Mouse (Mus musculus) yolk sac, embryonic 10.5 days (tissue): ENCODE results near the gene Vps52.

Experiments
- DNase-seq: peaks from one replicate; pipeline ENCODE4 v3.0.0-alpha.2; 2017; ENCODE audit warnings: low spot score

Vps52 gene

GRCm38 (mm10) chr17:33955555-33956214 is at the start of gene Vps52, which contains the start of gene Rps18:
TSS of gene Vps52 (plus strand) at chr17:33955812.
TSS of gene Rps18 (minus strand) at chr17:33956001.
- DNase-seq = peak; percentile 95

GRCm38 (mm10) chr17:33908331-33909076 is 47.1 kb upstream of the Vps52 start:
- no peak for DNase-seq

DNA sequence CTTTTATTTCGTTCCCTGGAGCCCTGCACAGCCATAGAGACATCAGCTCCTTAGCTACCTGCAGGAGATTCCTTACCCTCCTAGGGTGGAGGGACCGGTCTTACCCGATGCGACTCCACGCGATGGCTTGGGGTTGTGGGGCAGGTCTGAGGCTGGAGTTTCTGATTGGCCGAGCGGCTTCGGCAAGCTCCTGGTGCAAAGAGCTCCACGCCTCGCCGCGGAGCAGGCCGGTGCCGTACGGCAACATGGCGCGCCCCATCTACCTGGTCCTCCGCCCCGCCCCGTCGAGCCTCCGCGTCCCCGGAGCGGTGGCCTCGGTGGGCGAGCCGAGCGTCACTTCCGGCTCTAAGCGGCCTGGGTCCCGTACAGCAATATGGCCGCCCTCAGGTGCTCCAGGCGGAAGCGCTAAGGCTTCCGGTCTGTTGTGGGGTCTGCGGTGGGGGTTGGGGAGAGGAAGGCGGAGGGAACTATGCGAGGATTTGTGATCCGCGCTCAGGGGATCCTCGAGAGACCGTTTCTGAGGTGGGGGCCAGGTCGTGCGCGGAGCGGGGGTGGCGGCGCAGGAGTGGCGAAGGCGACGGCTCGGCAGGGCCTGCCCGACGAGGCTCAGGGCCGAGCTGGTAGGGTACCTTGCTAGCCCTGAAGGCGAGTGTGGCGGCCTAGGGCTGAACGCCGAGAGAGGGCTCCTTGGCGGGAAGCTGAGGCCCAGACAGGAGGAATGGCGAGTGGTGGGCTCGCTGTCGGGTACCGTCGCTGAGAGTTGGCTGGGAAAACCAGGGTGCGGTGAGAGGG is 46.3 kb upstream of the Vps52 start, which contains the start of gene Daxx:
Gene Daxx (plus strand): TSS at position 338 of the 792 bp plus-strand sequence.
- peak; percentile 99 for DNase-seq

- DNase-seq = no peak
These were observed 45.8 kb upstream of the Vps52 start for GRCm38 (mm10) chr17:33909869-33910250.

DNA sequence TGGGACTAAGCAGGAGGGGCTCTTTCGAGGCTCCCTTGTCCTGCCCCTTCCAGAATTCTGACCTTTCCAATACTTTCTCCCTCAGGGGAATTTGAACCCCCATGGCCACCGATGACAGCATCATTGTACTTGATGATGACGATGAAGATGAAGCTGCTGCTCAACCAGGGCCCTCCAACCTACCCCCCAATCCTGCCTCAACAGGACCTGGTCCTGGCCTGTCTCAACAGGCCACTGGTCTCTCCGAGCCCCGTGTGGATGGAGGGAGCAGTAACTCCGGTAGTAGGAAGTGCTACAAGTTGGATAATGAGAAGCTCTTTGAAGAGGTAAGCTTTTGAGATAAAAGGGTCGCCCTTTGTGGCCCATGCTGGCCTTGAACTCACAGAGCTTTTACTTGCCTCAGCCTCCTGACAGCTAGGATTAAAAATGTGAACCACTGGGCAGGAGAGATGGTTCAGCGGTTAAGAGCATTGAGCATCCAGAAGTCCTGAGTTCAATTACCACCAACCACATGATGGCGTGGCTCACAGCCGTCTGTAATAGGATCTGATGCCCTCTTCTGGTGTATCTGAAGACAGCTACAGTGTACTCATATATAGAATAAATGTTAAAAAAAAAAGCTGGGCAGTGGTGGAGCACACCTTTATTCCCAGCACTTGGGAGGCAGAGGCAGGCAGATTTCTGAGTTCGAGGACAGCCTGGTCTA is 45.1 kb upstream of the Vps52 start:
- DNase-seq = no peak

- DNase-seq = no peak
These were observed 44.4 kb upstream of the Vps52 start for GRCm38 (mm10) chr17:33911052-33911812.

GRCm38 (mm10) chr17:33911813-33912414 is 43.7 kb upstream of the Vps52 start:
- DNase-seq = no peak

DNA sequence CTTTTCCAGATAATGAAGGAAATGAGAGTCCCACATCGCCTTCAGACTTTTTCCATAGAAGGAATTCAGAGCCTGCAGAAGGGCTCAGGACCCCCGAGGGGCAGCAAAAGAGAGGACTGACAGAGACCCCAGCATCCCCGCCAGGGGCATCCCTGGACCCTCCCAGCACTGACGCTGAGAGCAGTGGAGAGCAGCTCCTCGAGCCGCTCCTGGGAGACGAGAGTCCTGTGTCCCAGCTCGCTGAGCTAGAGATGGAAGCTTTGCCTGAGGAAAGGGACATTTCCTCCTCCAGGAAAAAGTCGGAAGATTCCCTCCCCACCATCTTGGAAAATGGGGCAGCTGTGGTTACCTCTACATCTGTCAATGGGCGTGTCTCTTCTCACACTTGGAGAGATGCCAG is 42.3 kb upstream of the Vps52 start:
- DNase-seq = no peak

GRCm38 (mm10) chr17:33913905-33914304 is 41.7 kb upstream of the Vps52 start:
- DNase-seq = no peak

- no peak for DNase-seq
These were observed 40.6 kb upstream of the Vps52 start for GRCm38 (mm10) chr17:33914969-33915391.

GRCm38 (mm10) chr17:33915671-33916250 is 39.9 kb upstream of the Vps52 start, which contains the start of the genes Tapbp and Zbtb22:
TSS of gene Tapbp (plus strand) at chr17:33915899.
TSS of gene Zbtb22 (plus strand) at chr17:33915904.
- peak; percentile 99 for DNase-seq

DNA sequence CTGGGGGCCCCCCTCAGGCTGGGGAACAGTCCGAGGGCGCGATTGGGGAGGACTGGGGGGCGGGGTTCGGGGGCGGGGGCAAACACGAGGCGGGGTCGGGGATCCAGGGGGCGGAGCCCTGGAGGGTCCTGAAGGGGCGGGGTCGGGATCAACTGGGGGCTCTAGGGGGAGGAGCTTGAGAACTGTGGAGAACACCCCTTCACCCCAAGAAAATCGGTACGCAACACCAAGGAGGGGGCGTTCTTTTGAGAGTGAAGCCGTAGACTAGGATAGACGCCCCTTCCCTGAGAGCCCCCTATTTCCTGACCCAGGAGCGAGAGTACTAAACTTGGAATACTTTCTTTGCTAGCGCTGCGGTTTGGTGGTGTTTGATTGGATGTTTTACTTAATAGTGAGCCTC is 39.3 kb upstream of the Vps52 start:
- no peak for DNase-seq

GRCm38 (mm10) chr17:33916847-33917655 is 38.6 kb upstream of the Vps52 start:
- DNase-seq = no peak

DNA sequence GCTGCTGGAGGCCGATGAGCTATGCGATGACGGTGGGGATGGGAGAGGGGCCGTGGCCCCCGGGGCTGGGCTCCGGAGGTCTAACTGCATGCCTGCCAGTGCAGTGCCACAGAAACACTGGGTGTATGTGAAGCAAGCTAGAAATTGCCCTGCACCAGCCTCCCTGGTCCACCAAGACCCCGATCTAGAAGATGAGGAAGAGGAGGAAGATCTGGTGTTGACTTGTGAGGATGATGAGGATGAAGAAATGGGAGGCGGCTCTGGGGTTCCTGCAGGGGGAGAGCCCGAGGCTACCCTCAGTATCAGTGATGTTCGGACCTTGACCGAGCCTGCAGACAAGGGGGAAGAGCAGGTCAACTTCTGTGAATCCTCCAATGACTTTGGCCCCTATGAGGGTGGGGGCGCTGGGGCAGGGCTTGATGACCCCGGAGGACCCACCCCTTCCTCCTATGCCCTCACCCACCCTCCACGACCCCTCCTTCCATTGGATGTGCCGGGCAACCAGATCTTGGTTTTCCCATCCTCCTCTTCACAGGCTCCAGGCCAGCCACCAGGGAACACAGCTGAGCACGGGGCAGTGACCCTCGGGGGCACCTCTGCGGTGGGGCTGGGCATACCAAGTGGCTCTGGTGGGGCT is 37.8 kb upstream of the Vps52 start:
- DNase-seq = no peak

DNA sequence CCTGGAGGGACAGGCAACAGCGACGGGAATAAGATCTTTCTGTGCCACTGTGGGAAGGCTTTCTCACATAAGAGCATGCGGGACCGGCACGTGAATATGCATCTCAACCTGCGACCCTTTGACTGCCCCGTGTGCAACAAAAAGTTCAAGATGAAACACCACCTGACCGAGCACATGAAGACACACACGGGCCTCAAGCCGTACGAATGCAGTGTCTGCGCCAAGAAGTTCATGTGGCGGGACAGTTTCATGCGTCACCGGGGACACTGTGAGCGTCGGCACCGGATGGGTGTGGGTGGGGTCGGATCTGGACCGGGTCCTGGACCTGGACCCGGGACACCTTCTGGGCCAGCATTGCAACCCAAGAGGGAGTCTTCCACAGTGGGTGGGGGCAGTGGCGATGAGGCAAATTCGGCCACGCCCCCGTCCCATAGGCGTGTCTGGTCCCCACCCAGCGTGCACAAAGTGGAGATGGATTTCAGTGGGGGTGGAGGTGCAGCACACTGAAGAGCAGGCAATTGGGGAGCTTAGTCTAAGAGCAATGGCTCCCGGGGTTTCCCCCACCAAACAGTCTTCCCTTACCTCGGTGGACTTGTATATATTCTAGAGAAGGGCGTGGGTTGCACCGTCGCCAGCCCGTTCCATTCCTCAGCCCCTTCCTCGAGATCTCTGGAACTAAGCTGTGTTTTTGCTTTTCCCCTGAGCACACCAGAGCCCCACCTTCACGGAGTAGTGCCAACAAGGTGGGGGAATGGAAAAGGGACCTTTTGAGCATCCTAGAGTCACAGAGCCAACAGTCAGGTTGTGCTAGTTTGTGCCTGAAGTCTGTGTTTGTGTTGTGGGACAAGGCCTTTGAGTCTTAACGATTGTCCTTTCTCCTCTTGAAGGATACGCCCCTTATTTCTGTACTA is 37.1 kb upstream of the Vps52 start:
- DNase-seq = no peak

GRCm38 (mm10) chr17:33919351-33920281 is 36.0 kb upstream of the Vps52 start:
- peak; percentile 58 for DNase-seq
